11 mouse cellular contexts compared by ENCODE assay signal in genomic region chr5:9106806-9107205, GRCm38 (mm10). TPM values are rescaled to one million over a fixed set of nuclear protein-coding genes. Genes with fewer than 3 reads are reported as not detected.
DNase-seq lines count a peak whose midpoint lies in the region; ATAC-seq and TF ChIP-seq lines count a peak whose summit lies in the region.
"Had no signal": no experiment of that assay in that cellular context is flagged by ENCODE, and none has a peak within 500 bp of the region (broad histone marks: within the 10 kb centered on the region; RNA-seq: fewer than 3 reads in every experiment).

No protein-coding gene starts in this region.

- H3K36me3 ChIP-seq in kidney, embryonic 14.5 days (ENCODE audit: control insufficient read depth, insufficient read depth, low read length), result no peaks in the 10 kb centered on the region
- H3K36me3 ChIP-seq in spleen, adult 2 months (ENCODE audit: control insufficient read depth, insufficient read depth, low read length), result peaks cover 10% of the 10 kb centered on the region; the same call in 1 of the 2 replicates
- H3K36me3 ChIP-seq: liver, embryonic 13.5 days had no signal

- DNase-seq in kidney, adult 18-20 months, result peak; percentile 33
- DNase-seq in spleen, adult 2 months (ENCODE audit: low read depth in 1 of 2, low spot score in 2 of 2), result no peak
- no peak for DNase-seq in spleen, postnatal 36 days (ENCODE audit: low spot score in 2 of 2)
- DNase-seq in right cerebral cortex, adult 18-20 months, result no peak
- DNase-seq in heart, adult 9 months (ENCODE audit: low spot score in 2 of 2), result no peak
- DNase-seq: cerebellum, postnatal 25 days; liver, embryonic 13.5 days had no signal

- no peak for ATAC-seq in kidney, embryonic 14.5 days (ENCODE audit: low FRiP score, low TSS enrichment)
- ATAC-seq in erythroid progenitor cell, adult 5-6 weeks (replicated peaks; ENCODE audit: low FRiP score, poor library complexity, severe bottlenecking), result no peak
- ATAC-seq: hindbrain, embryonic 16.5 days had no signal

- H3K9ac ChIP-seq in kidney, embryonic 14.5 days (ENCODE audit: low read depth, low read length), result no peak overlapping the region
- H3K9ac ChIP-seq: liver, embryonic 13.5 days had no signal

- 81% methylated on average over 6 of the region's 6 CpGs for WGBS in kidney, embryonic 14.5 days
- WGBS in spleen, adult 2 months, result 62% methylated on average over 6 of the region's 6 CpGs

- no peak overlapping the region for H3K4me2 ChIP-seq in kidney, embryonic 14.5 days (replicated peaks; ENCODE audit: low read depth, low read length)
- H3K4me2 ChIP-seq: liver, embryonic 13.5 days had no signal

- no peak for TF ChIP-seq POLR2A in spleen, adult 2 months (IDR thresholded peaks at IDR 0.05; ENCODE audit: low read depth, low read length)
- TF ChIP-seq POLR2A in cortical plate, adult 2 months (IDR thresholded peaks at IDR 0.05; ENCODE audit: extremely low read depth, insufficient read depth, low read length), result no peak

- no peak for TF ChIP-seq CTCF in spleen, adult 2 months (IDR thresholded peaks at IDR 0.05; ENCODE audit: extremely low read depth, insufficient read depth, insufficient read length, insufficient replicate concordance)
- TF ChIP-seq CTCF in cortical plate, adult 2 months (IDR thresholded peaks at IDR 0.05; ENCODE audit: extremely low read depth, insufficient read depth, low read length), result no peak

- no peaks in the 10 kb centered on the region for H3K9me3 ChIP-seq in kidney, embryonic 14.5 days (ENCODE audit: control insufficient read depth, low read length)
- H3K9me3 ChIP-seq: liver, embryonic 13.5 days had no signal

- no peak overlapping the region for H3K4me3 ChIP-seq in kidney, embryonic 14.5 days (ENCODE audit: low read length)
- peak overlapping the region; percentile 12; the same call in 1 of the 2 replicates for H3K4me3 ChIP-seq in spleen, adult 2 months (ENCODE audit: extremely low read depth, insufficient read depth, insufficient read length)
- H3K4me3 ChIP-seq in cortical plate, adult 2 months (ENCODE audit: insufficient read depth, low read length), result no peak overlapping the region
- H3K4me3 ChIP-seq: liver, embryonic 13.5 days had no signal

- H3K4me1 ChIP-seq in kidney, embryonic 14.5 days (ENCODE audit: control insufficient read depth, insufficient read depth, low read length), result 0 out of 2 replicates have a peak, but pooled peaks cover 2% of the 10 kb centered on the region
- H3K4me1 ChIP-seq in spleen, adult 2 months (ENCODE audit: control insufficient read depth, insufficient read depth, insufficient read length), result peaks cover 45% of the 10 kb centered on the region; the same call in 1 of the 2 replicates
- peaks cover 5% of the 10 kb centered on the region; the same call in 1 of the 2 replicates for H3K4me1 ChIP-seq in cortical plate, adult 2 months (ENCODE audit: control insufficient read depth, insufficient read depth, low read length)

- H3K27me3 ChIP-seq in kidney, embryonic 14.5 days (ENCODE audit: control insufficient read depth, insufficient read depth, low read length), result no peaks in the 10 kb centered on the region
- H3K27me3 ChIP-seq in spleen, adult 2 months (ENCODE audit: control insufficient read depth, insufficient read depth, low read length), result no peaks in the 10 kb centered on the region

- no peak overlapping the region for H3K27ac ChIP-seq in kidney, embryonic 14.5 days (ENCODE audit: low read depth, low read length)
- peak overlapping the region; percentile 82 for H3K27ac ChIP-seq in spleen, adult 2 months (ENCODE audit: insufficient read depth, low read length)
- peak overlapping the region; percentile 76; the same call in 1 of the 2 replicates for H3K27ac ChIP-seq in cortical plate, adult 2 months (ENCODE audit: insufficient read depth, low read length)
- H3K27ac ChIP-seq: liver, embryonic 13.5 days had no signal

RNA-seq across cellular contexts. Expression of gene Tmem243, which starts 6.3 kb away (rescaled TPM):
- polyA plus RNA-seq in kidney, embryonic 14.5 days (2014; fragmentation: Nextera tagmentation; extraction: Ambion mirVana), result 27.7 and 28.1 TPM in 2 replicates
- polyA plus RNA-seq in spleen, adult 2 months (2012; rRNA removed), result 56.1 and 106 TPM in 2 replicates
- 20.0 and 22.7 TPM in 2 replicates for polyA plus RNA-seq in cortical plate, adult 2 months (2012; rRNA removed)
- 16.9 and 19.7 TPM in 2 replicates for total RNA-seq in erythroid progenitor cell, adult 5-6 weeks (2015; ENCODE audit: low replicate concordance)
- total RNA-seq in erythroid progenitor cell, adult 5-6 weeks (2017; ENCODE audit: low replicate concordance), result 3.2 and 4.1 TPM in 2 replicates

RNA-seq across cellular contexts. Expression of gene Dmtf1, which starts 54.8 kb away (rescaled TPM):
- 34.1 and 55.5 TPM in 2 replicates for polyA plus RNA-seq in kidney, embryonic 14.5 days (2014; fragmentation: Nextera tagmentation; extraction: Ambion mirVana)
- 8.0 and 9.0 TPM in 2 replicates for polyA plus RNA-seq in spleen, adult 2 months (2012; rRNA removed)
- 63.4 and 67.7 TPM in 2 replicates for polyA plus RNA-seq in cortical plate, adult 2 months (2012; rRNA removed)
- total RNA-seq in erythroid progenitor cell, adult 5-6 weeks (2015; ENCODE audit: low replicate concordance), result 32.8 and 39.0 TPM in 2 replicates
- total RNA-seq in erythroid progenitor cell, adult 5-6 weeks (2017; ENCODE audit: low replicate concordance), result 27.2 and 47.4 TPM in 2 replicates
